Mouse (Mus musculus) cortical plate, adult 2 months (tissue): ENCODE results near the gene Map1lc3a.

Source experiments
- CTCF ChIP-seq: fragments of 200-500 bp; IDR thresholded peaks from 2 replicates; pipeline ENCODE4 v1.5.1; 2011; ENCODE audit warnings: mild to moderate bottlenecking, control low read depth, low read length; ENCODE audit not compliant: insufficient read depth; ENCODE audit errors: extremely low read depth
- POLR2A ChIP-seq: fragments of 200-500 bp; IDR thresholded peaks from 2 replicates; pipeline ENCODE4 v1.6.1; 2011; ENCODE audit warnings: mild to moderate bottlenecking, low read length, control low read depth; ENCODE audit not compliant: insufficient read depth; ENCODE audit errors: extremely low read depth

- TF ChIP-seq CTCF (no peak), POLR2A (no peak)
These were observed 37.6 kb downstream of the Map1lc3a start for GRCm38 (mm10) chr2:155313671-155314070.
